ENCODE assay signal across 8 mouse cellular contexts in genomic region chr5:67778026-67778425, GRCm38 (mm10).
DNase-seq lines count a peak whose midpoint lies in the region; ATAC-seq and TF ChIP-seq lines count a peak whose summit lies in the region.

No protein-coding gene starts in this region.

- TF ChIP-seq EP300 in heart, adult 2 months (IDR thresholded peaks at IDR 0.05; ENCODE audit: insufficient read depth, low read depth, low read length) = no peak

- no peak overlapping the region for H3K9ac ChIP-seq in heart, adult 2 months (ENCODE audit: low read depth, low read length)
- no peak overlapping the region for H3K9ac ChIP-seq in forebrain, embryonic 15.5 days (replicated peaks)
- H3K9ac ChIP-seq in kidney, embryonic 14.5 days (ENCODE audit: low read depth, low read length) = no peak overlapping the region
- H3K9ac ChIP-seq in limb, embryonic 15.5 days = no peak overlapping the region

- H3K36me3 ChIP-seq in heart, adult 2 months (ENCODE audit: control insufficient read depth, insufficient read depth, low read length) = peaks cover 1% of the 10 kb centered on the region; the same call in 1 of the 2 replicates
- H3K36me3 ChIP-seq in forebrain, embryonic 15.5 days = no peaks in the 10 kb centered on the region
- no peaks in the 10 kb centered on the region for H3K36me3 ChIP-seq in kidney, embryonic 14.5 days (ENCODE audit: control insufficient read depth, insufficient read depth, low read length)
- no peaks in the 10 kb centered on the region for H3K36me3 ChIP-seq in limb, embryonic 15.5 days
- H3K36me3 ChIP-seq in thymus, adult 2 months (ENCODE audit: control insufficient read depth, insufficient read depth, low read length) = peaks cover 6% of the 10 kb centered on the region; the same call in 1 of the 2 replicates

- H3K4me1 ChIP-seq in heart, adult 2 months (ENCODE audit: control insufficient read depth, insufficient read depth, low read length) = peaks cover 3% of the 10 kb centered on the region
- H3K4me1 ChIP-seq in forebrain, embryonic 15.5 days = peaks cover 9% of the 10 kb centered on the region; the same call in 1 of the 2 replicates
- H3K4me1 ChIP-seq in kidney, embryonic 14.5 days (ENCODE audit: control insufficient read depth, insufficient read depth, low read length) = 0 out of 2 replicates have a peak, but pooled peaks cover 2% of the 10 kb centered on the region
- no peaks in the 10 kb centered on the region for H3K4me1 ChIP-seq in limb, embryonic 15.5 days
- H3K4me1 ChIP-seq in olfactory bulb, adult 2 months (ENCODE audit: control insufficient read depth, insufficient read depth, low read length) = no peaks in the 10 kb centered on the region
- H3K4me1 ChIP-seq in thymus, adult 2 months (replicated peaks; ENCODE audit: control insufficient read depth, insufficient read depth, low read length) = no peaks in the 10 kb centered on the region

- no peak for TF ChIP-seq POLR2A in heart, adult 2 months (IDR thresholded peaks at IDR 0.05; ENCODE audit: insufficient read depth, low read depth, low read length)
- TF ChIP-seq POLR2A in olfactory bulb, adult 2 months (IDR thresholded peaks at IDR 0.05; ENCODE audit: insufficient read depth, low read depth, low read length) = no peak
- no peak for TF ChIP-seq POLR2A in thymus, adult 2 months (IDR thresholded peaks at IDR 0.05; ENCODE audit: control insufficient read depth, extremely low read depth, insufficient read depth, low read length, poor library complexity)

- no peaks in the 10 kb centered on the region for H3K9me3 ChIP-seq in forebrain, embryonic 15.5 days
- no peaks in the 10 kb centered on the region for H3K9me3 ChIP-seq in kidney, embryonic 14.5 days (ENCODE audit: control insufficient read depth, low read length)
- no peaks in the 10 kb centered on the region for H3K9me3 ChIP-seq in limb, embryonic 15.5 days

- ATAC-seq in forebrain, embryonic 15.5 days (replicated peaks) = peak; percentile 91
- ATAC-seq in kidney, embryonic 14.5 days (ENCODE audit: low FRiP score, low TSS enrichment) = peak; percentile 84
- 0 out of 2 replicates have a peak, but pooled peaks have one; percentile 40 for ATAC-seq in limb, embryonic 15.5 days (ENCODE audit: insufficient number of reproducible peaks, low FRiP score, low TSS enrichment, low read depth)

- H3K4me2 ChIP-seq in forebrain, embryonic 15.5 days (replicated peaks) = no peak overlapping the region
- H3K4me2 ChIP-seq in kidney, embryonic 14.5 days (replicated peaks; ENCODE audit: low read depth, low read length) = peak overlapping the region; percentile 21; the same call in 1 of the 2 replicates
- H3K4me2 ChIP-seq in limb, embryonic 15.5 days = peak overlapping the region; percentile 38

- intact Hi-C loops in heart, adult 2 months (cut with DNase I) = loop anchor here (5.0 kb wide), 2 partner anchors 69 to 159 kb away; partner anchors contain the start of gene Atp8a1
- intact Hi-C loops in heart, postnatal 25 days (cut with DNase I) = loop anchor here (5.0 kb wide), 1 partner anchor 69 kb away; the partner anchor contains the start of gene Atp8a1

- peak in 1 of 2 experiments; percentile 35 for DNase-seq in heart, adult 2 months
- DNase-seq in heart, postnatal 25 days (ENCODE audit: low spot score) = no peak
- peak; percentile 91 for DNase-seq in brain, adult 2 months (ENCODE audit: low read depth, low spot score)
- no peak for DNase-seq in thymus, adult 2 months

- H3K27ac ChIP-seq in heart, adult 2 months = peak overlapping the region; percentile 42; the same call in 1 of the 2 replicates
- H3K27ac ChIP-seq in forebrain, embryonic 15.5 days (replicated peaks) = no peak overlapping the region
- H3K27ac ChIP-seq in kidney, embryonic 14.5 days (ENCODE audit: low read depth, low read length) = no peak overlapping the region
- no peak overlapping the region for H3K27ac ChIP-seq in limb, embryonic 15.5 days
- H3K27ac ChIP-seq in olfactory bulb, adult 2 months (ENCODE audit: insufficient read depth, low read depth, low read length) = no peak overlapping the region
- no peak overlapping the region for H3K27ac ChIP-seq in thymus, adult 2 months (ENCODE audit: control insufficient read depth, insufficient read depth, low read length)

- 64% methylated on average over 8 of the region's 8 CpGs for WGBS in heart, adult 2 months
- 60% methylated on average over 8 of the region's 8 CpGs for WGBS in forebrain, embryonic 15.5 days
- 44% methylated on average over 8 of the region's 8 CpGs for WGBS in kidney, embryonic 14.5 days
- WGBS in limb, embryonic 15.5 days = 13% methylated on average over 8 of the region's 8 CpGs
- 32% methylated on average over 8 of the region's 8 CpGs for WGBS in olfactory bulb, adult 2 months
- WGBS in thymus, adult 2 months = 84% methylated on average over 8 of the region's 8 CpGs

- no peak overlapping the region for H3K4me3 ChIP-seq in heart, adult 2 months
- H3K4me3 ChIP-seq in forebrain, embryonic 15.5 days = no peak overlapping the region
- H3K4me3 ChIP-seq in kidney, embryonic 14.5 days (ENCODE audit: low read length) = no peak overlapping the region
- H3K4me3 ChIP-seq in limb, embryonic 15.5 days = peak overlapping the region; percentile 26
- peak overlapping the region; percentile 42 for H3K4me3 ChIP-seq in olfactory bulb, adult 2 months (ENCODE audit: insufficient read depth, low read depth, low read length)
- no peak overlapping the region for H3K4me3 ChIP-seq in thymus, adult 2 months (ENCODE audit: control insufficient read depth, insufficient read depth, low read length)

- no peaks in the 10 kb centered on the region for H3K27me3 ChIP-seq in heart, adult 2 months (ENCODE audit: control insufficient read depth, insufficient read depth, low read length)
- no peaks in the 10 kb centered on the region; the same call in 1 of the 2 replicates for H3K27me3 ChIP-seq in forebrain, embryonic 15.5 days
- no peaks in the 10 kb centered on the region for H3K27me3 ChIP-seq in kidney, embryonic 14.5 days (ENCODE audit: control insufficient read depth, insufficient read depth, low read length)
- no peaks in the 10 kb centered on the region for H3K27me3 ChIP-seq in limb, embryonic 15.5 days
- no peaks in the 10 kb centered on the region; the same call in 1 of the 2 replicates for H3K27me3 ChIP-seq in thymus, adult 2 months (ENCODE audit: control insufficient read depth, insufficient read depth, low read length)

- TF ChIP-seq CTCF in heart, adult 2 months (IDR thresholded peaks at IDR 0.05) = peak; percentile 85
- no peak for TF ChIP-seq CTCF in olfactory bulb, adult 2 months (IDR thresholded peaks at IDR 0.05; ENCODE audit: insufficient read depth, low read depth, low read length)
- TF ChIP-seq CTCF in thymus, adult 2 months (IDR thresholded peaks at IDR 0.05; ENCODE audit: borderline replicate concordance, control insufficient read depth, extremely low read depth, insufficient read depth, low read length, poor library complexity) = no peak

- H3K79me2 ChIP-seq in heart, adult 2 months (replicated peaks; ENCODE audit: control insufficient read depth, insufficient read depth, low read length) = no peaks in the 10 kb centered on the region

Comparison
In these comparisons a context has a peak if more than half of its experiments do, and no peak if none do; other contexts are left out.
1. H3K4me3 ChIP-seq: peak in limb, embryonic 15.5 days (single experiment) and olfactory bulb, adult 2 months (single experiment); none in heart, adult 2 months (single experiment), forebrain, embryonic 15.5 days (single experiment), kidney, embryonic 14.5 days (single experiment) and thymus, adult 2 months (single experiment).
2. ATAC-seq: peak in every context shown above with its lines; median percentile 91 in forebrain, embryonic 15.5 days; 84 in kidney, embryonic 14.5 days; 40 in limb, embryonic 15.5 days.